Mouse (Mus musculus): ENCODE data around the gene Capn12. TPM values are rescaled to one million over a fixed set of nuclear protein-coding genes. Genes with fewer than 3 reads are reported as not detected.

The Capn12 gene
- total and polyA plus RNA-seq, 3 experiments, result 0.02 to 0.22 TPM; not detected in 1

- TF ChIP-seq CTCF (IDR thresholded peaks at IDR 0.05; ENCODE audit: low read depth, low read length), result no peak
- TF ChIP-seq POLR2AphosphoS5 (IDR thresholded peaks at IDR 0.05; ENCODE audit: insufficient replicate concordance, low read depth, low read length), result no peak
- no peak for TF ChIP-seq TAL1 (conservative IDR thresholded peaks at IDR 0.05; ENCODE audit: low read depth, low read length)
- TF ChIP-seq GATA1 (IDR thresholded peaks at IDR 0.05; ENCODE audit: borderline replicate concordance, low read length), result no peak
- TF ChIP-seq GATA2 (IDR thresholded peaks at IDR 0.05; ENCODE audit: borderline replicate concordance, low read depth, low read length), result no peak
- Histone ChIP-seq H3K4me3 (ENCODE audit: low read depth, low read length) (no peak overlapping the region), H3K36me3 (replicated peaks) (no peaks in the 10 kb centered on the region), H3K4me1 (ENCODE audit: insufficient read depth, low read depth, low read length) (no peaks in the 10 kb centered on the region), H3K9me3 (replicated peaks) (no peaks in the 10 kb centered on the region), H3K27me3 (ENCODE audit: insufficient read depth, low read length) (peaks cover 21% of the 10 kb centered on the region)
- ATAC-seq (ENCODE audit: extremely low read depth, insufficient number of reproducible peaks, low FRiP score, poor library complexity, severe bottlenecking), result no peak
- DNase-seq (ENCODE audit: low spot score), result no peak
These were observed 31.5 kb upstream of the Capn12 start for GRCm38 (mm10) chr7:28849700-28850236.

DNA sequence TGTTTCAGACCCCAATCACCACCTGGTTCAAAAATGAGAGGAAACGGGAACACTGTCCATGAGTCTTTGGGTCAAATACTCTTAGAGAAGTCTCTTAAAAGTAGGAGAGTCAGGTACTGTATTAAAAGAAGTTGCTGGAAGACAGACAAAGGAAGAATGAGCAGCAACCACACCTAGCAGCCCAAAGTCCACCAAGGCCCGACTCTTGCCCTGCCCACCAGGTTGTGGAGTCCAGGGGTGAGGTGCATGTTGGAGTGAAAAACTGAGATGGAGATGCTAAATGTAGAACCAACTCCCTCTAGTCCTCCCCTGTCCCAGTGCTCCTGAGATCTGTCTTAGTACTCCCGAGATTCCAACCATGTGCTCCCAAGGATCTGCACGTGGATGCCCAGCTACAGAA is 30.6 kb upstream of the Capn12 start:
- Histone ChIP-seq H3K27me3 (ENCODE audit: insufficient read depth, low read length) (peaks cover 21% of the 10 kb centered on the region), H3K9me3 (replicated peaks) (no peaks in the 10 kb centered on the region), H3K4me1 (ENCODE audit: insufficient read depth, low read depth, low read length) (no peaks in the 10 kb centered on the region), H3K4me3 (ENCODE audit: low read depth, low read length) (no peak overlapping the region), H3K36me3 (replicated peaks) (no peaks in the 10 kb centered on the region)
- ATAC-seq (ENCODE audit: extremely low read depth, insufficient number of reproducible peaks, low FRiP score, poor library complexity, severe bottlenecking) (no peak), DNase-seq (ENCODE audit: low spot score) (no peak)
- no peak for TF ChIP-seq GATA2 (IDR thresholded peaks at IDR 0.05; ENCODE audit: borderline replicate concordance, low read depth, low read length)
- no peak for TF ChIP-seq POLR2AphosphoS5 (IDR thresholded peaks at IDR 0.05; ENCODE audit: insufficient replicate concordance, low read depth, low read length)
- no peak for TF ChIP-seq CTCF (IDR thresholded peaks at IDR 0.05; ENCODE audit: low read depth, low read length)
- TF ChIP-seq GATA1 (IDR thresholded peaks at IDR 0.05; ENCODE audit: borderline replicate concordance, low read length), result no peak
- no peak for TF ChIP-seq TAL1 (conservative IDR thresholded peaks at IDR 0.05; ENCODE audit: low read depth, low read length)

DNA sequence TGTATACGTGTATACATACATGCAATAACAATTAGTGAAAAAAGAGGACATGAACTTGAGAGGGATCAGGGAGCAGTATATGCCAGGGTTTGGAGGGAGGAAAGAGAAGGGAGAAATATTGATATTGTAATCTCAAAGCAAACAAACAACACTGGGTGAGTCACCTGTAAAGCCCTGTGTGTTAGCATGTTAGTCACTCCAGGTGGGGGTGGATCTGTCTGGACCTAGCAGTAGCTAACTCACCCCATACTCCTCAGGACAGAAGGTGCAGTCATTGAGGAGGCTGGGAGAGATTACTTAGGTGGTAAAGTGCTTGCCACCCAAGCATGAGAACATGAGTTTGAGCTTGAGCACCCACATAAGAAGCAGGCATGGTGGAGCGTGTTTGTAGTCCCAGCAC is 21.3 kb upstream of the Capn12 start:
- ATAC-seq (ENCODE audit: extremely low read depth, insufficient number of reproducible peaks, low FRiP score, poor library complexity, severe bottlenecking) (no peak), DNase-seq (ENCODE audit: low spot score) (no peak)
- no peak for TF ChIP-seq GATA1 (IDR thresholded peaks at IDR 0.05; ENCODE audit: borderline replicate concordance, low read length)
- TF ChIP-seq TAL1 (conservative IDR thresholded peaks at IDR 0.05; ENCODE audit: low read depth, low read length), result no peak
- TF ChIP-seq GATA2 (IDR thresholded peaks at IDR 0.05; ENCODE audit: borderline replicate concordance, low read depth, low read length), result no peak
- TF ChIP-seq POLR2AphosphoS5 (IDR thresholded peaks at IDR 0.05; ENCODE audit: insufficient replicate concordance, low read depth, low read length), result no peak
- TF ChIP-seq CTCF (IDR thresholded peaks at IDR 0.05; ENCODE audit: low read depth, low read length), result no peak
- Histone ChIP-seq H3K27me3 (ENCODE audit: insufficient read depth, low read length) (peaks cover 5% of the 10 kb centered on the region; the same call in 1 of the 2 replicates), H3K9me3 (replicated peaks) (peaks cover 4% of the 10 kb centered on the region), H3K36me3 (replicated peaks) (no peaks in the 10 kb centered on the region), H3K4me1 (ENCODE audit: insufficient read depth, low read depth, low read length) (peaks cover 21% of the 10 kb centered on the region), H3K4me3 (ENCODE audit: low read depth, low read length) (no peak overlapping the region)

DNA sequence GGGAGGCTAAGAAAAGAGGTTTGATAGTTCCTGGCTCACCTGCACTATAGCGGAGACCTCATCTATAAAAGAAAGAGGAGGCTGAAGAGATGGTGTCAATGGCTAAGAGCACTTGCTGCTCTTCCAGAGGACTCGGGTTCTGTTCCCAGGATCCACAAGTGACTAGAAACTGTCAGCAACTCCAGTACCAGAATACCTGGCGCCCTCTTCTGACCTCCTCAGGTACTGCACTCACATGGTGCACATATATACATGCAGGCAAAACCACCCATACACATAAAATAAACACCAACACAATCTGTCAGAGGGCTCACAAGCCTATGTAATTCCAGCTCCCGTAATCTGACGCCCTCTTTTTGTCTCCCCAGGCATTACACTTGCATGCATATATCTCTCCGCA is 20.3 kb upstream of the Capn12 start:
- Histone ChIP-seq H3K36me3 (replicated peaks) (no peaks in the 10 kb centered on the region), H3K4me1 (ENCODE audit: insufficient read depth, low read depth, low read length) (peaks cover 30% of the 10 kb centered on the region), H3K9me3 (replicated peaks) (peaks cover 4% of the 10 kb centered on the region), H3K4me3 (ENCODE audit: low read depth, low read length) (no peak overlapping the region), H3K27me3 (ENCODE audit: insufficient read depth, low read length) (peaks cover 5% of the 10 kb centered on the region; the same call in 1 of the 2 replicates)
- TF ChIP-seq GATA1 (IDR thresholded peaks at IDR 0.05; ENCODE audit: borderline replicate concordance, low read length) (no peak), POLR2AphosphoS5 (IDR thresholded peaks at IDR 0.05; ENCODE audit: insufficient replicate concordance, low read depth, low read length) (no peak), CTCF (IDR thresholded peaks at IDR 0.05; ENCODE audit: low read depth, low read length) (no peak), GATA2 (IDR thresholded peaks at IDR 0.05; ENCODE audit: borderline replicate concordance, low read depth, low read length) (no peak), TAL1 (conservative IDR thresholded peaks at IDR 0.05; ENCODE audit: low read depth, low read length) (no peak)
- ATAC-seq (ENCODE audit: extremely low read depth, insufficient number of reproducible peaks, low FRiP score, poor library complexity, severe bottlenecking) (no peak), DNase-seq (ENCODE audit: low spot score) (no peak)

DNA sequence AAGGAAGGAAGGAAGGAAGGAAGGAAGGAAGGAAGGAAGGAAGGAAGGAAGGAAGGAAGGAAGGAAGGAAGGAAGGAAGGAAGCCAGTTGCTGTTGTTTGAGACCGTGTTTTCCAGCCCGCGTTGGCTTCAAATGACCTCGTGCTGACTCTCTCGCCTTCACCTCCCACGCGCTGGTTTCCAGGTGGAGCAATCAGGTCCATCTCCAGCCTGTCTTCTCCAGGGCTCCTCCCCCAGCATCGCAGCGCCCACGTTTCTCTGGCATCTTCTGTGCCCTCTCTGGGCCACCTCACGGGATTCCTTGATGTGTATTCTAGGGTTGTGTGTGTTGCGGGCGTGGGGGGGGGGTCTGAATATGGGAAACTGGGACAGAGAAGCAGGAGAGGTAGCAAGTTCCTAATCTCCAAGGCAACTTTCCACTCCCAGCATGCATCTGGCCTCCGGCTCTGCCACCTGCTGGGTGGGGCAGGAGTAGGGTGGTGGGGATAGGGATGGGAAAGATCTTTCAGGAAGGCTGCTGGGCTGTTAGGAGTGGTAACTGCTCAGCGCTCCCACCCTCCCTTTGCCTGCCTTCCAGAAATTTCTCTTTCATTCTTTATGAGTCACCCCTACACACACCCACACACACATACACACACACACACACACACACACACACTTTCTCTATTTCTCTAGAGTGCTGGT is 18.3 kb upstream of the Capn12 start:
- peaks cover 47% of the 10 kb centered on the region for H3K4me1 ChIP-seq (ENCODE audit: insufficient read depth, low read depth, low read length)
- H3K4me3 ChIP-seq (ENCODE audit: low read depth, low read length), result no peak overlapping the region
- no peak for ATAC-seq (ENCODE audit: extremely low read depth, insufficient number of reproducible peaks, low FRiP score, poor library complexity, severe bottlenecking)
- no peaks in the 10 kb centered on the region; the same call in 1 of the 2 replicates for H3K27me3 ChIP-seq (ENCODE audit: insufficient read depth, low read length)
- H3K36me3 ChIP-seq (replicated peaks), result no peaks in the 10 kb centered on the region
- no peak for DNase-seq (ENCODE audit: low spot score)
- H3K9me3 ChIP-seq (replicated peaks), result peaks cover 4% of the 10 kb centered on the region
- TF ChIP-seq POLR2AphosphoS5 (IDR thresholded peaks at IDR 0.05; ENCODE audit: insufficient replicate concordance, low read depth, low read length), result no peak
- no peak for TF ChIP-seq TAL1 (conservative IDR thresholded peaks at IDR 0.05; ENCODE audit: low read depth, low read length)
- no peak for TF ChIP-seq GATA2 (IDR thresholded peaks at IDR 0.05; ENCODE audit: borderline replicate concordance, low read depth, low read length)
- TF ChIP-seq CTCF (IDR thresholded peaks at IDR 0.05; ENCODE audit: low read depth, low read length), result no peak
- TF ChIP-seq GATA1 (IDR thresholded peaks at IDR 0.05; ENCODE audit: borderline replicate concordance, low read length), result no peak

DNA sequence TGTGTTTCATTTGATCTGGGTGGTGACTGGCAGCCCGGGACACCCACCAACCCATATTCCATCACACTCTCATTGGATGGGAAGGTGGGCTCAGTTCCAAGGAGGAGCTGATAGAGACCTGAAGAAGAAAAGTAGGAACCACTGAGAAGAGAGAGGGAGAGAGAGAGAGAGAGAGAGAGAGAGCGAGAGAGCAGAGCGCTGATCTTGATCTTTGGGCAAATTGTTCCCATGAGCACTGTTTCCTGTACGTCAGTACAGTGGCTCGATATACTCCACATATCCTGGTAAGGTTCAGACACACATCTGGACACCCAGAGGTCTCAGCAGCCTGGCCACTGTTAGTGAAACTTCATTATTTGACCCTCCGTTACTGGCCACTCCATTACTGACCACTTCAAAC is 17.7 kb upstream of the Capn12 start, which contains the start of gene Lgals7:
Lgals7 (plus strand) TSS at position 314 of the 400 bp plus-strand sequence.
- no peaks in the 10 kb centered on the region for H3K36me3 ChIP-seq (replicated peaks)
- no peak within 1 kb of the TSS for H3K4me3 ChIP-seq (ENCODE audit: low read depth, low read length)
- no peak for DNase-seq (ENCODE audit: low spot score)
- no peaks in the 10 kb centered on the region; the same call in 1 of the 2 replicates for H3K27me3 ChIP-seq (ENCODE audit: insufficient read depth, low read length)
- TF ChIP-seq CTCF (IDR thresholded peaks at IDR 0.05; ENCODE audit: low read depth, low read length) (no peak), GATA2 (IDR thresholded peaks at IDR 0.05; ENCODE audit: borderline replicate concordance, low read depth, low read length) (no peak), GATA1 (IDR thresholded peaks at IDR 0.05; ENCODE audit: borderline replicate concordance, low read length) (no peak), TAL1 (conservative IDR thresholded peaks at IDR 0.05; ENCODE audit: low read depth, low read length) (no peak), POLR2AphosphoS5 (IDR thresholded peaks at IDR 0.05; ENCODE audit: insufficient replicate concordance, low read depth, low read length) (no peak)
- no peak for ATAC-seq (ENCODE audit: extremely low read depth, insufficient number of reproducible peaks, low FRiP score, poor library complexity, severe bottlenecking)
- peaks cover 4% of the 10 kb centered on the region for H3K9me3 ChIP-seq (replicated peaks)
- peaks cover 47% of the 10 kb centered on the region for H3K4me1 ChIP-seq (ENCODE audit: insufficient read depth, low read depth, low read length)
